In the genomic region with DNA sequence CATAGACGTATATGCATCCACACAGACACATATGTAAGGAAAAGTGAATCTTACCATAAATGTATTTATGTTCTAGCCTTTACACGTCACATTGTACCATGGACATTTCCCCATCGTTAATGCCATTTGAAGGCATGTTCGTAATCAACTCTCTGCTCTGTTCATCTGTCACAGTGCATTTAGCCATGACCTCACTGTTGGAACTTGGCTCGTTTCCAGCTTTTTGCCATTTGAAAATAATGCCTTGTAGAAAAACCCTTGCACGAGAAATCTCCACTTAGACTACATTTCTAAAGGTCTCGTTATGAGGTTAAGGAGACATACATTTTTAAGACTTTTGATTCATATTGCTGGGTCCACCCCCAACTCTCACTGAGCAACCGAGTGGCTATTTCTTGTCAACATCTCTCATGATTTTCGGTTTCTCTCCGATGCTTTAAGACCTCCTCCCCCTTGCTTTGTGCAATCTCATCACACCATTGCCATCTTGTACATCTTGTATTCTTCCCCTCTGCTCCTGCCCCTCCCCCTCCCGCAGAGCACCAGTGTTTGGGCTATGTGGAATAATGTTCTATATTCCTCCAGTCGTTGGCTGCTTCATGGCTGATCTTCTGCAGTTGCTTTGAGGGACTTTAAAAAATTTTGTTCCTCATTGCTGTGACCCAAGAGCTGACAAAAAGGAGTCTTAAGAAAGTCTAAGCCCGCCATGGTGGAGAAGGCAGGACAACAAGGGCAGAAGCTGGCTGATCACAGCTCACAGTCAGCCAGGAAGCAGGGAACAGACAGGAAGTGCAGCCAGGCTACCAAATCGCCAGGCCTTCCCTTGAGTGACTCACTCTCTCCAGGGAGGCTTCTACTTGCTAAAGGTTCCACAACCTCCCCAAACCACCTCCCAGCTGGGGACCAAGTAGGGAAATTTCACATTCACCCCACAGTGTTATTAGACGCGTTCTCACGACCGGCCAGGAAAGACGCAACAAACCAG, we compare ENCODE assay signal across 11 mouse cellular contexts. TPM values are rescaled to one million over a fixed set of nuclear protein-coding genes. Genes with fewer than 3 reads are reported as not detected.
DNase-seq lines count a peak whose midpoint lies in the region; ATAC-seq lines count a peak whose summit lies in the region.
"Had no signal": no experiment of that assay in that cellular context is flagged by ENCODE, and none has a peak within 500 bp of the region (broad histone marks: within the 10 kb centered on the region; RNA-seq: fewer than 3 reads in every experiment).

No protein-coding gene starts in this region.

- H3K9me3 ChIP-seq in kidney, embryonic 16.5 days (ENCODE audit: low read length) = no peaks in the 10 kb centered on the region
- no peaks in the 10 kb centered on the region for H3K9me3 ChIP-seq in midbrain, embryonic 16.5 days (replicated peaks; ENCODE audit: control insufficient read depth, low read length, poor library complexity, severe bottlenecking)
- H3K9me3 ChIP-seq: heart, embryonic 13.5 days; midbrain, embryonic 10.5 days had no signal

- no peaks in the 10 kb centered on the region for H3K27me3 ChIP-seq in kidney, embryonic 16.5 days (ENCODE audit: insufficient read depth, low read length)
- H3K27me3 ChIP-seq in midbrain, embryonic 16.5 days (ENCODE audit: control insufficient read depth, insufficient read depth, low read depth, low read length) = no peaks in the 10 kb centered on the region
- H3K27me3 ChIP-seq: heart, embryonic 13.5 days had no signal

- peak; percentile 2 for DNase-seq in kidney, adult 18-20 months
- peak; percentile 36 for DNase-seq in Muller cell, postnatal 12 days (ENCODE audit: inconsistent ontology term)
- DNase-seq in adrenal gland, postnatal 36 days = peak; percentile 58 to 62
- DNase-seq in heart, postnatal 10 days = peak; percentile 15 to 41
- DNase-seq: thymus, postnatal 4 days had no signal

- H3K9ac ChIP-seq in kidney, embryonic 16.5 days (replicated peaks; ENCODE audit: low read length) = no peak overlapping the region
- H3K9ac ChIP-seq in midbrain, embryonic 16.5 days (ENCODE audit: low read depth, low read length) = no peak overlapping the region
- H3K9ac ChIP-seq: heart, embryonic 13.5 days had no signal

- H3K4me2 ChIP-seq in kidney, embryonic 16.5 days (replicated peaks; ENCODE audit: low read depth, low read length) = no peak overlapping the region
- H3K4me2 ChIP-seq in midbrain, embryonic 16.5 days (ENCODE audit: low read length) = no peak overlapping the region
- H3K4me2 ChIP-seq: heart, embryonic 13.5 days had no signal

- no peak for ATAC-seq in kidney, embryonic 16.5 days (ENCODE audit: low FRiP score, low TSS enrichment)
- no peak for ATAC-seq in monocyte, adult 5-6 weeks (replicated peaks; ENCODE audit: insufficient number of reproducible peaks, low FRiP score, low TSS enrichment, poor library complexity, severe bottlenecking)
- ATAC-seq in midbrain, embryonic 16.5 days = no peak

- no peak overlapping the region for H3K27ac ChIP-seq in kidney, embryonic 16.5 days (ENCODE audit: low read length)
- H3K27ac ChIP-seq in midbrain, embryonic 16.5 days (ENCODE audit: low read length) = no peak overlapping the region
- H3K27ac ChIP-seq: heart, embryonic 13.5 days; midbrain, embryonic 10.5 days had no signal

- intact Hi-C loops in heart, postnatal 10 days (cut with DNase I) = no loop called here

- H3K4me3 ChIP-seq in kidney, embryonic 16.5 days (ENCODE audit: low read length) = no peak overlapping the region
- no peak overlapping the region for H3K4me3 ChIP-seq in midbrain, embryonic 16.5 days (ENCODE audit: low read depth, low read length)
- H3K4me3 ChIP-seq: heart, embryonic 13.5 days; midbrain, embryonic 10.5 days had no signal

- 75% methylated on average over 19 of the region's 19 CpGs for WGBS in kidney, embryonic 16.5 days
- 71% methylated on average over 19 of the region's 19 CpGs for WGBS in midbrain, embryonic 16.5 days

- H3K36me3 ChIP-seq in kidney, embryonic 16.5 days (ENCODE audit: insufficient read depth, low read length) = no peaks in the 10 kb centered on the region
- no peaks in the 10 kb centered on the region for H3K36me3 ChIP-seq in midbrain, embryonic 16.5 days (ENCODE audit: control insufficient read depth, insufficient read depth, low read length)
- H3K36me3 ChIP-seq: G1E; heart, embryonic 13.5 days; midbrain, embryonic 10.5 days had no signal

- no peaks in the 10 kb centered on the region for H3K4me1 ChIP-seq in kidney, embryonic 16.5 days (ENCODE audit: insufficient read depth, low read length)
- H3K4me1 ChIP-seq in midbrain, embryonic 16.5 days (ENCODE audit: control insufficient read depth, insufficient read depth, low read length) = peaks cover 2% of the 10 kb centered on the region; the same call in 1 of the 2 replicates
- H3K4me1 ChIP-seq: midbrain, embryonic 10.5 days had no signal

RNA-seq across cellular contexts. Expression of a gene that starts 40.4 kb away (rescaled TPM):
- 15.7 and 18.8 TPM in 2 replicates for polyA plus RNA-seq in kidney, embryonic 16.5 days (2015; fragmentation: Nextera tagmentation; extraction: Ambion mirVana)
- 10 to 100 TPM; 22.2 to 27.7 TPM for total RNA-seq in adrenal gland, postnatal 36 days (2021)
- total RNA-seq in heart, postnatal 10 days (2021) = 100 to 1,000 TPM; 211 to 252 TPM
- total RNA-seq in monocyte, adult 5-6 weeks (2017) = 0.95 to 5.3 TPM (median 1.6 TPM) in 3 replicates
- 22.8 and 23.3 TPM in 2 replicates for polyA plus RNA-seq in midbrain, embryonic 16.5 days (2015; fragmentation: Nextera tagmentation; extraction: Ambion mirVana)
- polyA plus RNA-seq: G1E had no signal

Comparison
In these comparisons a context has a peak if more than half of its experiments do, and no peak if none do; other contexts are left out.
1. DNase-seq: peak in every context shown above with its lines; median percentile 60 in adrenal gland, postnatal 36 days; 36 in Muller cell, postnatal 12 days; 28 in heart, postnatal 10 days; 2 in kidney, adult 18-20 months.